Mouse (Mus musculus) activated CD4-positive, CD25-positive, alpha-beta regulatory T cell, adult 4 months (primary cell): ENCODE measurements around the gene Gfi1b. TPM values are rescaled to one million over a fixed set of nuclear protein-coding genes. Genes with fewer than 3 reads are reported as not detected.

ENCODE experiments used
- ATAC-seq: one replicate; pipeline ENCODE4 v1.8.0; 2017
- polyA plus RNA-seq, 2 experiments: library from polyadenylated mRNA; unstranded; fragments of 100-300 nt; shearing (Covaris generic); gene quantifications; one replicate each; pipeline ENCODE4 v1.2.1; 2017

Gfi1b gene
- polyA plus RNA-seq, 2 experiments from 2014 or later, result 0.20 to 0.85 TPM

DNA sequence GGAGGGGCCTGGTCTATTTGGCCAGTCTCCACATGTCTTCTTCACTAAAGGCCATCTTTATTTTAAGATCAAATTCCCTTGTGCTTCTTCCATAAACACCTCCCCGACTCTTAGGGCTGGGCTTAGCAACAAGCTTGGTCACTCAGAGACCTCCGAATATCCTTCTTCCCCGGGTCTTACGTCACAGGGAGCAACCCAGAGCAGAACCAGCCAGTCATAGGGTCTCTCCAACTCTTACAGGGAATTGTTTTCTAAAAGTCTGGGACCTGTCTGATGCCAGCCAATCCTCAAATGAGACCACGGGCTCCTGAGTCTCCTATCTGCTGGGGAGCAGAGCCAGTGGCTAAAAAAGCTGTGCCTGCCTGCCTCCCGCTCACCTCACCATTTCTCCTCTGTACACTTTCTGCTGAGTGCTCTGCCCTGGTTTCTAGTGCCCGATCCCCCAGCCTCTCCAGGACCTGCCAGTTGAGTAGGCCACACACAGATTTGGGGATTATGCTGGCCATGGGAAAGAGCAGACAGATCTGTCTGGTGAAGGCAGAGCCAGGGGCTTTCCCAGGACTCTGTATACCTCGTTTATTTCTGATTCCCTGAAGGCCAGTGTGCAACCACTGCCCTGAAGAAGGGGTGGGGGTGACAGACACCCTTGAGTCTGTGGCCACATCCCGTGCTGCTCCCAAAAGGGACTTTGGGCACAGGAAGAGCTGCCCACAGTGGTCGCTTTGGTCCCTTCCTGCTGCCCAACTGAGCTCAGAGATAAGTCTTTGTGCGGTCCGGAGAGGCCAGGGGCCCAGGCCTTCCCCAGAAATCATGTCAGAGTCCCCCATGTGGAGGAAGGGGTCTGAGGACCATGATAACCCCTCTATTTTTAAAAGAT, 22.9 kb downstream of the Gfi1b start:
- no peak for ATAC-seq

DNA sequence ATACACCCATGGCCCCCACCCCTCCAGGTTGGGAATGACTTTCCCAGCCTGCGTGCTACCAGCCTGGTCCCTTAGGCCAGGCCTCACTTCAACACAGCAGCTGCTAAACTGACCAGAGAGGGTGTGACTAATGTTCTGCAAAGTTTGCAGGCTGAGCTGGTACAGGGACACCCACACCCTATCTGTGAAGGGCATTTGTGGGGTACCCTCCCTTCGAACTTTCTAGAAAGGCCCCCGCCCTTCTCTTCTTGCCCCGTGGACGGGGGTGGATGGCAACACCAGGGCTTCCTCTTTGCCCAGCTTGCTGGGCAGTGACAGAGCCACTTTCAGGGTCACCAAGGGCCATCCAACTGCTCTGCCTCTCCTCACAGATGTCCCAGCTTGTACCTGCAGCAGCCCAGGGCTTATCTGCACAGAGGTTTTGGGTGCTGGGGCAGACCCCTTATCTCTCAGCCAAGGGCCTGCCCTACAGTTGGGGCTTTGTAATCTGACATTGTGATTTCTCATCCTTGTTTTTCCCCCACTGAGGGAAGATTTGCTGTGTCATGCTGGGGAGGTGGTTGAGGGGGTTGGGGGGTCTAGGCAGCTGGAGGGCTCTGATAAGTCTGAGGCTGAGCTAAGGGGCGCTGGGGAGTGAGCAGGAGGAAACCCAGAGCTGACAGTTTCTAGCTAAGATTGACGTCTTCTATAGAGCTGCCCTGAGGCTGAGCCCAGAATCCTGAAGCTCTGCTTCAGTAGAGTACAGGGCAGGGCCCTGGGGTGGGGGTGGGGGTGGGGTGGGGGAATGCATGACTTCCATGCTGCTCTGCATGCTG, 23.8 kb downstream of the Gfi1b start:
- no peak for ATAC-seq

DNA sequence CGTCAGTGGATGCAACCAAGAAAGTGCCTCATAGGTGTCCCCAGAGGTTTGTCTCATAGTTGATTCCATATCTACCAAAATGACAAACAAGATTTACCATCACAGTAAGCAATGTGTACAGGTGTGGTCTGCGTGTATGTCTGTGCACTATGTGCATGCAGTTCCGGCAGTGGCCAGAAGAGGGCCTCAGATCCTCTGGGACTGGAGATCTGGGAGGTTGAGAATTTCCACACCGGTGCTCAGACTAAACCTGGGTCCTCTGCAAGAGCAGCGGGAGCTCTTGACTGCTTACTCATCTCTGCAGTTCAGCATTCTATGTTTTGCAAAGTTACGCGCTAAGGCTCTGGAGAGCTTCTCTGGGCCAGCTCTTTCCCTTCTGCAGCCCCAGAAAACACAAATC, 24.8 kb downstream of the Gfi1b start:
- no peak for ATAC-seq

DNA sequence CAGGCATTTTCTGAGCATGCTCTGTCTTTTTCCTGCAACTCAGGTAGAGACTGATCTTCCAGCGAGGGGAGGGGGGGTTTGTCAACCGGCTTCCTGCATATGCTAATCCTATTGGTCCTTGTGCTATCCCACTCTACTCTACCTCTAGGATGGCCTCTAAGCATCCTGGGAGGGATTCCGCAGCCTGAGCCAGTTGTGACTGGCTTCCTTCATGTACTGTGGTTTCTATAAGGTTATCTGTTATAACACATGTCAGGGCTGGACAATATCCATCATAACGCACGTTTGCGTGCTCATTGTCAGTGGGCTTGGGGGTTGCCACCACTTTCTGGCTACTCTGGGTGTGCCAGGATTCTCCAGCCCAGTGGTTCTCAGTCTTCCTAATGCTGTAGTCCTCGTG, 25.8 kb downstream of the Gfi1b start:
- no peak for ATAC-seq

DNA sequence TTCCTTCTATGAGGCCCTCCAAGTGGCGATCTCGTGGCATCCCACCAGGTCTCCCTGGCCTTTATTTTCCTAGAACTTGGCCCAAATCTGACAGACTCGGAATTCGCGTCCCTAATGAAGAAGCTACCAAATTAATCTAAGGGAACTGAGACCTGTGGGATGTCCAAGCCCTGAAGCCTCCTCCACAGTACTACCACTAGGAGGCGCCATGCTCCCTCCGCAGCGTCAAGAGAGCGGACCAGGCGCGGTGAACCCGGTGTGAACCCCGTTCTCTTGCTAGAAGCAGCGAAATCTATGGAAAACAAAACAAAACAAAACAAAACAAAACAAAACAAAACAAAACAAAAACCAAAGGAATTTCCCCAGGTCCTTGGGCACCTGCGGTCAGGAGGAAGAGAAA, 29.0 kb downstream of the Gfi1b start:
- no peak for ATAC-seq

DNA sequence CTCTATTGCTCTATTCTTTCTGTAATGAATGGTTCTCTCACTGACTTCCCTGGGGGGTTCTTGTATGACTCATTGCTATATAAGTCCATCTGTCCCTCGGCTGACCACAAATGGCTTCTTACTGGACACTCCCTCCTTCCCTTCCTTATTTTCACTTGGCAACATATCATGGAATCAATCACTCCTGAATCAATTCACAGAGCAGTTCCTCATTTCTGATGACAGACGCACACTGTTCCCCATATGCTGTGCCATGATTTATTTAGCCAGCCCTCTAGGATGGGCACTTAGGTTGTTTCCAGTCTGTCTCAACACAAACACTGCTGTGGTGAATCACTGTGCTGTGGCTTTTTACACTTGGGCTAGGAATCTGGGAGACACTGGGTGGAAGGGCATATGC, 30.3 kb downstream of the Gfi1b start:
- ATAC-seq, result no peak

DNA sequence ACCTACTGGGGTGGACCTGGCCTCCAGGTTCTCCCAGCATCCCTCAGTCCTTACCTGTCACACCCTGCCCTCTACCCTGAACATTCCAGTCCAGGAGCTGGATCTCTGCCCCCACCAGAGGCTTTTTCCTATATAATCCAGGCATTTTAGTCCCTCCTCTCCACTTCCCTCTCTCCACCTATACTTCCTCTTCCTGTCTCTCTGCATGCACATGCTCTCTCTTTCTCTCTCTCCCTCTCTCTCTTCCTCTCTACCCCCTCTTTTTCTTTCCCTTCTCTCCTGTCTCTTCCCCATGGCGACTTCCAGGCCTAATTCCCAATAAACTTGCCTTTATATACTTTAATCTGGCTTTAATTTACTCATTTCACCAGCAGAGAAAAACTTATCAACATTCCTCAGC, 33.2 kb downstream of the Gfi1b start:
- no peak for ATAC-seq

DNA sequence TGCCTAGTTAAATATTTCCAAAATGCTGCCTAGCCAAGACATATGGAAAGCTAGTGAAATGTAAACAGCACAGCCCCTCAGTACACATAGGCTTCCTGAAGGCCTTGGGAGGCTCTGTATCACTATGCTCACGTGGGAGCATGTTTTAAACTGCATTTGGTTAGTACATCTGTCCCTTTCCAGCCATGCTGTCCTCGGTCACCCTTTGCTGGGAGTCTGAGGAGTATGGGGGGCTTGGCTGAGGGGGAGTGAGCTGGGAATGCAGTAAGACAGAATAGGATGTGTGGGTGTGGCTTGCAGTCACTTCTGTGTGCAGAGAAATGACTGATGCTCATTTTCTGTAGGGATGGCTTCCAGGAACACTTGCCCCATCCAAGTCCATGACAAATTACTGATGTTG, 36.1 kb downstream of the Gfi1b start:
- no peak for ATAC-seq

DNA sequence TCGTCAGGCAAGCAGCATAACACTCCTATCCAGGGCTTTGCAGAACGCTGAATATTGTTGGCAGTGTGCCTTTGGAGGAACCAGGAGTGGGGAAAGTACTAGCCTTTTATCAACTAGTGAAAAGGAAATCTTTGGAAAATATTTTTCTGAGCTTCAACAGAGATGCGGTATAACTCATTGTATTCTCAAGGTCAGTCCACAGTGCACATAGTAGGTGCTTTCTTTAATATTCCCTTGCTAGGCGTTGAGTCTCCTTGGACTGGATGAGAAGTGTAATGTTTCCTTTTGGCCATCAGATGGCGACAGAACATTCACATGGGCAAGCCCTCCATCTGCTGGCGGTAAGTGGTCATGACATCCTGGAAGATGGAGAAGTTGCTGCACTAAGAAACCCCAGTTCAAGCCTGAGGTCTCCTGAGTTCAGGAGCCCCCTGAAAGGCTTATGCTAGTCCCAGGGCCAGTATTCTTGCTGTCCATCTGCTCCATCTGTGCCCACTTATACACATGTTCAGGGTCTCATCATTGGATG, 36.7 kb downstream of the Gfi1b start:
- ATAC-seq, result peak; percentile 57

DNA sequence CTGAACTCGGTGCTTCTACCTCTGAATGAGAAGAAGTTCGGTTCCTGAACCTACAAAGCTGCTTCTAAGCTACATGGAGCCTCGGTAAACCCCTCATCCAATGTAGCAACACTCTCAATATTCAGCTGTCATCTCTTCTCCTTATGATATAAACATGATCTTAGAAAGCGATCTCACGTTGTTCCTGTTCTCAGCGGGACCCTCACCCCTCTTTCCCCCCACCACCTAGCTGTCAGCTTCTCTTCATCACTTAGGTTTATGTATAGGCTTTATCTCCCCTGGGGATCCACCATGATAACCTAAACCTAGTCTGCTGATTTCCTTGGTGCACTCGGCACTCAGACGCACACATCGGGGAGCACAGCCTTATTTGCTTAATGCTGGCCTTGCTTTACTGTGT, 38.1 kb downstream of the Gfi1b start, which contains the start of gene Gtf3c5:
Gene Gtf3c5, minus strand, starts transcription at position 101 of the 400 bp plus-strand sequence.
- ATAC-seq, result no peak

DNA sequence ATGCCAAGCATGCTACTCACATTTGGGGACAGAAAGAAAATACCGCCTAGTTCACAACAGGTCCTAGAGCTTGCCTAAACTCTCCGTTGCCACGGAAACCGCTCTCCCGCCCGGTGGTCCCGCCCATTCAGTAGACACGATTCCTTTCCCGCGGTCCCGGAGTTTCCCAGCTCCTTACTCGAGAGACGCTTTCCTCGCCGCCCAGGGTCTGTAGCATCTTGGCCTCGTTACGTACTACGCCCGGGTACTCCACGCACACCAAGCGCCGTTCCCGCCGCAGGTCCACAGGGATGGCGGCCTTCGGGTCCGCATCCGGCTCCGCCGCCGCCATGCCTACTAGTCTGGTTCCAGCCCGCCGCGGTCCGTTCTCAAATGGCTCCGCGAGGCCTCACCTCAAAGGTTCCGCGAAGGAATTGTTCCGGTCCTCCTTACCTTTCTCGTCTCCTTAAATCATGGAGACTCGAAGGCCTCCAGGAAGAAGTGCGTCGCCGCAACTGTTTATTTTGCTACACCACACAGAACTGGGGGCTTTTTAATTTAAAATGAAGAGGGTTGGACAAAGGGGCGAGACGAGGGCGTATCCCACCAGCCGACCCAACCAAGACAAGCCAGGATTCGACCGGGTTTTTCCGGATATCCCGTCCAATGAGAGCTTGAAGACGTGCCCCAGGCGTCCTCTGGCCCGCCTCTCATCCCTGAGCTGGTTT, 39.0 kb downstream of the Gfi1b start:
- peak; percentile 87 for ATAC-seq

DNA sequence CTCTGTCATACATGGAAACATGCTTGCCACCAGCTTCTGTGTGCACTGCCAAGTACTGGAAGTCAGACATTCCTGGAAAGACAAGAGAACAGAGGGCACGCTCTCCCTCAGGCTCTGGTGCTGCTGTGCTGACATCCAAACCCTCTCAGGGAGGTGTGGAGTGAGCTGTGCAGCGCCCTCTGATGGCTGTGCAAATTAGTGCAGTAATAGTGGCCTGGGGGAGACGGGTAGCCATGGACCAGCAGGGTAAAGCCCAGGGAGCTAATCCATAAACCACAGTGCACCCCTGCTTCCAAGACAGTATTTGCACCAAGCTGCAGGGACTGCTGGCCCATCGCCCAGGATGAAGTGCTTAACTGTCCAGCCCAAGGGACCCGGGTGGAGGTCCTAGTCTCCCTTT, 43.8 kb downstream of the Gfi1b start:
- no peak for ATAC-seq

DNA sequence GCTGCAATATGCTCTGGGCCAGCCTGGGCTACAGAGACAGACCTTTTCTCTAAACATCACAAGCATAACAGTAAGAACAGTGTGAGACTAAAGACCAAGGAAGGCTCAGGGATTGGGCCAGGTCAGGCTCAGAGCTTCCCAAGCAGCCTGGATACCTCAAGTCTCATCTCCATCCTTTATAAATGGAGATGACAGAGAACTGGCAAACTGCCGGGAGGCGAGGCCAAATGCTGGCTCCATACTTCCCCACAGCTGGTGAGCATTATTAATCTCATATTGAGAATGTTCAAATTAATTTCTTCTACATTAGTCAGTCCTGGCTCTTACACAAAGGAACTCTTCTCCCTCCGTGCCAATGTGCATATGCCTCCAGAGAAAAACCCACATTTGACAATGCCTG, 45.0 kb downstream of the Gfi1b start:
- ATAC-seq, result no peak

DNA sequence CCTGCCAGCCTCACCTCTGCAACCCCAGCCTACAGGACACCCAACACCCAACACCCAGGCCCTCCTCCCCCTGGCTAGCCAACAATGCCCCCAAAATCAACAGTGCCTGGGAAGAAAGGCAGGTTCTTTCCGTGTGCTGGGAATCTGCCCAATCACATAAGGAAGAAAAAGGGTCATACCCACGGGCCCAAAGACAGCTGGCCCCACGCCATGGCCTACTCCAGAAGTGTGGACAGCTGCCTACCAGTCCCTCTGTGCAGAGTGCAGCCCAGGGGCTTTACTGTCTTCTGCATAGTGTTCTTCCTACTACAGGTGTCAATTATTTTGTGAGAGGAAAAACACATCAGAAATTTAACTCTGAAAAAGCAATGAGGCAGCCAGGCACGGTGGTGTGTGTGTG, 46.4 kb downstream of the Gfi1b start:
- no peak for ATAC-seq

DNA sequence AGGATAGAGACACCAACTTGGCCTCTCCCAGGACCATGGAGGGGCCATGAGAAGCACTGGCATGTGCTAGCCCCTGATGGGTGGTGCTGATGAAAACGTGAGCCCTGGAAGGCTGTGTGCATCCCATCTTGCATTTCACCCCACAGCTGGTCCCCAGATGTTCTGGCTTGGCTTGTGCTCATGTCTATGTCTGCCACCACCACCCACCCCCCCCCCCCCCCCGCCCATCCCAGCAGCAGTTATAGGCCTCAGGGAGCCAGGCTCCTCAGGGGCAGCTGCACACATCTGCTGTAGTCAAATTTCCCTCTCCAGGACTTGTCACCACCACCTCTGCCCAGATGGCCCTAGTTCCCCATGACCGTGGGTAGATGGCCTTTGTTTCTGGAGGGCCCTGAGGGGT, 51.9 kb downstream of the Gfi1b start:
- ATAC-seq, result no peak

DNA sequence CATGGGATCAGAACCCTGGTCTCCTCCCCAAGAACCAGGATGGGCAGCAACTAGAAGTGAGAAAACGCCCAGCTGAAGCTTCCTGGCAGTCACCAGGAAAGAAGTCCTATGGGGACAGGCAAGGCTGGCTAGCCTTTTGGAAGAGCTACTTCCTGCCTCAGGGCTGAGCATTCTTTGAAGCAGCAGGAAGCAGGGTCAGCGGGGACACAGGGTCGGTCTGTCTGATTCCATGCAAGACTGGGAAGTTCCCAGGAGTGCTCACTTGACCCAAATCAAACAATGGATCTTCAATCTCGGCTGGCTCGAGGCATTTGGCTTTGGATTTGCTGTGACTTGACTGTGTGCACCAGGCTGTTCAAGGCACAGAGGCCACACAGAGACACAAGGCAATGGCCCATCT, 55.2 kb downstream of the Gfi1b start:
- ATAC-seq, result no peak

DNA sequence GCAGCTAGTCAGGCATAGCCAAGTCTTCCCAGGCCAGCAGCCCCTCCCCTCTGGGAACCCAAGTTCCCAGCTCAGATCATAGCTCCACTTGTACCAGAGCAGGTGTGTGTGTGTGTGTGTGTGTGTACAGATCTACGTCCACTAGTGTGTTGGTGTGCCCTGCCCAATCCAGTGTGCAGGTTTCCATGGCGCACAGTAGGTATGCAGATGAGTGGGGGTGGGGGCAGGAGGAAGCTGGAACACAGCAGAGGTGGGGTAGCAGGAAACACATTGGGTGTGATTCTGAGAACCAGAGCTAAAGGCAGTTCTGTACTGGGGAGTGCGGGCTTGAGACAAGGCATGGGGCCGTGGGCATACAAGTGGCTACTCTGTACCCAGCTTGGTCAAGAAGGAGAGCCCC, 57.4 kb downstream of the Gfi1b start:
- ATAC-seq, result no peak

DNA sequence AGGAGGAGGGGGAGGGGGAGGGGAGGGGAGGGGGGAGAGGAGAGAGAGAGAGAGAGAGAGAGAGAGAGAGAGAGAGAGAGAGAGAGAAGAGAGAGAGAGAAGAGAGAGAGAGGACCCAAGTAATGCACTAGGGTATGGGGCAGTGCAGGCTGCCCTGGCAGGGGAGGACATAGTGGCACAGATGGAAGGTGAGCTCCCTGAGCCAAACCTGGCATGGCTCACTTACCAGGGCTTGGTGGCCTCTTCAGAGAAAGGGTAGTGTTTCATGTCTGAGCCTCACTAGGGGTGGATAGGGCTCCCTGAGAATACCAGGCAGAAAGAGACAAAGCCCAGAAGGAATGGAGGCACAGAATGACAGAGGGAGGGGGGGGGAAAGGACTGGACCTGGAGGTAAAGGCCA, 58.0 kb downstream of the Gfi1b start:
- no peak for ATAC-seq

DNA sequence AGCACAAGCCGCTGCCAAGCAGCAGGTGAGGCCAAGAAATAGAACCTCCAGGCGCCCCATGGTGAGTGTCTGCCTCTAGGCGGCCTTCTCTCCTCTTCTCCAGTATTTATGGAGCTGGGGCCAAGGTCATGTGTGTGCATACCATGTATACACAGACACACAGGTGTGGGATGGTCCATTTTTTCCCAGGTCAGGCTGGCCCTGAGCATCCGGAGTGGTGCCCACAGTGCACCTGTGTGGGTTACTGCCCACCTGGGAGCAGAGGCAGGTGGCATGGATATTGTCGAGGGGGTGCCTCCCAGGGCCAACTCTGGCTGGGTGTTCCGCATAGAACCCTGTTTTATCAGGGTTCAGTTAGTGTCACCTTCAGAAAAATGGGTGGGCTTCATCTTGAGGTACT, 58.5 kb downstream of the Gfi1b start, which contains the start of gene Cel:
Gene Cel, minus strand, starts transcription at position 101 of the 400 bp plus-strand sequence.
- ATAC-seq, result no peak
